Mouse (Mus musculus) MEL (cell line): Measurements from ENCODE around the gene Bcas3. TPM values are rescaled to one million over a fixed set of nuclear protein-coding genes. Genes with fewer than 3 reads are reported as not detected.

Experiments used
- DNase-seq: peaks from one replicate; pipeline ENCODE4 v3.0.0; 2011; ENCODE audit warnings: low read depth, low spot score
- H3K27ac ChIP-seq: 2 replicates; pipeline ENCODE4 v1.5.1; 2012; ENCODE audit warnings: low read depth, mild to moderate bottlenecking, control low read depth, low read length, moderate library complexity; ENCODE audit not compliant: control insufficient read depth
- H3K27me3 ChIP-seq, 2 experiments: fragments of 150-350 bp in 1 of 2; sonication (generic) in 1 of 2; 2 replicates each; pipeline ENCODE4 v1.6.1; 2012; ENCODE audit warnings: low read length in 2 of 2, mild to moderate bottlenecking in 2 of 2, improper control_type of control experiment in 1 of 2, moderate library complexity in 1 of 2; ENCODE audit not compliant: insufficient read depth in 2 of 2, control insufficient read depth in 1 of 2
- H3K36me3 ChIP-seq, 2 experiments: 2 replicates each; pipeline ENCODE4 v1.6.1; 2012 to 2014; ENCODE audit warnings: low read length in 2 of 2, improper control_type of control experiment in 1 of 2, inconsistent platforms in 1 of 2, mild to moderate bottlenecking in 1 of 2; ENCODE audit not compliant: insufficient read depth in 2 of 2, control insufficient read depth in 1 of 2
- H3K4me1 ChIP-seq, 2 experiments: fragments of 150-350 bp in 1 of 2; sonication (generic) in 1 of 2; 2 replicates each; pipeline ENCODE4 v1.6.1; 2012; ENCODE audit warnings: low read length in 2 of 2, improper control_type of control experiment in 1 of 2, mild to moderate bottlenecking in 1 of 2; ENCODE audit not compliant: insufficient read depth in 2 of 2, control insufficient read depth in 1 of 2
- H3K4me3 ChIP-seq, 2 experiments: fragments of 150-350 bp in 1 of 2; sonication (generic) in 1 of 2; 2 replicates each; pipeline ENCODE4 v1.5.1; 2012; ENCODE audit warnings: low read depth in 2 of 2, low read length in 2 of 2, mild to moderate bottlenecking in 2 of 2, moderate library complexity in 2 of 2, control low read depth in 1 of 2, improper control_type of control experiment in 1 of 2; ENCODE audit not compliant: control insufficient read depth in 1 of 2, insufficient read depth in 1 of 2
- H3K79me2 ChIP-seq: 2 replicates; pipeline ENCODE4 v1.6.1; 2012; ENCODE audit warnings: mild to moderate bottlenecking, low read length, moderate library complexity; ENCODE audit not compliant: control insufficient read depth, poor library complexity, insufficient read depth
- H3K9ac ChIP-seq: 2 replicates; pipeline ENCODE4 v1.6.1; 2012; ENCODE audit warnings: low read depth, mild to moderate bottlenecking, control low read depth, low read length, moderate library complexity; ENCODE audit not compliant: control insufficient read depth, poor library complexity, severe bottlenecking
- H3K9me3 ChIP-seq: fragments of 150-350 bp; sonication (generic); replicated peaks from 2 replicates; pipeline ENCODE4 v1.6.1; 2012; ENCODE audit warnings: mild to moderate bottlenecking, low read length, improper control_type of control experiment, moderate library complexity; ENCODE audit not compliant: insufficient read depth
- CTCF ChIP-seq, 3 experiments: IDR thresholded peaks in 2 of 3; conservative IDR thresholded peaks in 1 of 3; 2 replicates each; pipeline ENCODE4 v1.5.1; 2011 to 2012; ENCODE audit warnings: low read length in 3 of 3, low read depth in 2 of 3, mild to moderate bottlenecking in 2 of 3, improper control_type of control experiment in 1 of 3, inconsistent platforms in 1 of 3, mixed read lengths in 1 of 3, moderate library complexity in 1 of 3; ENCODE audit not compliant: control insufficient read depth in 1 of 3, insufficient read depth in 1 of 3, poor library complexity in 1 of 3, severe bottlenecking in 1 of 3
- ELF1 ChIP-seq: IDR thresholded peaks from 2 replicates; pipeline ENCODE4 v1.6.1; 2014; ENCODE audit warnings: low read depth, mild to moderate bottlenecking, inconsistent platforms, low read length, improper control_type of control experiment, moderate library complexity
- GABPA ChIP-seq: IDR thresholded peaks from 2 replicates; pipeline ENCODE4 v1.6.1; 2012; ENCODE audit warnings: low read depth, mild to moderate bottlenecking, inconsistent platforms, low read length, improper control_type of control experiment, moderate library complexity
- GATA1 ChIP-seq: IDR thresholded peaks from 2 replicates; pipeline ENCODE4 v1.6.1; 2011; ENCODE audit warnings: low read depth, low read length, improper control_type of control experiment
- JUND ChIP-seq: IDR thresholded peaks from 2 replicates; pipeline ENCODE4 v1.6.1; 2011; ENCODE audit warnings: low read depth, mild to moderate bottlenecking, improper control_type of control experiment, low read length
- KAT2A ChIP-seq: conservative IDR thresholded peaks from 2 replicates; pipeline ENCODE4 v1.6.1; 2012; ENCODE audit warnings: low read depth, low read length, improper control_type of control experiment, inconsistent platforms
- MAFK ChIP-seq: IDR thresholded peaks from 2 replicates; pipeline ENCODE4 v1.6.1; 2011; ENCODE audit warnings: low read depth, mild to moderate bottlenecking, low read length, improper control_type of control experiment, borderline replicate concordance
- MAX ChIP-seq: IDR thresholded peaks from 2 replicates; pipeline ENCODE4 v1.6.1; 2011; ENCODE audit warnings: low read length, improper control_type of control experiment
- MAZ ChIP-seq: IDR thresholded peaks from 2 replicates; pipeline ENCODE4 v1.6.1; 2012; ENCODE audit warnings: low read depth, mild to moderate bottlenecking, inconsistent platforms, low read length, improper control_type of control experiment
- MXI1 ChIP-seq: IDR thresholded peaks from 2 replicates; pipeline ENCODE4 v1.6.1; 2011; ENCODE audit warnings: mild to moderate bottlenecking, low read depth, low read length, improper control_type of control experiment
- MYB ChIP-seq: IDR thresholded peaks from 2 replicates; pipeline ENCODE4 v1.6.1; 2011; ENCODE audit warnings: mild to moderate bottlenecking, low read depth, low read length, improper control_type of control experiment
- MYC ChIP-seq: IDR thresholded peaks from 2 replicates; pipeline ENCODE4 v1.6.1; 2011; ENCODE audit warnings: low read depth, mild to moderate bottlenecking, low read length, improper control_type of control experiment, moderate library complexity
- NELFE ChIP-seq: IDR thresholded peaks from 2 replicates; pipeline ENCODE4 v1.6.1; 2011; ENCODE audit warnings: low read depth, low read length, improper control_type of control experiment
- NRF1 ChIP-seq: IDR thresholded peaks from 2 replicates; pipeline ENCODE4 v1.6.1; 2014; ENCODE audit warnings: low read depth, mild to moderate bottlenecking, inconsistent platforms, low read length, improper control_type of control experiment, moderate library complexity; ENCODE audit not compliant: poor library complexity, insufficient read depth, severe bottlenecking
- POLR2AphosphoS2 ChIP-seq: IDR thresholded peaks from 2 replicates; pipeline ENCODE4 v1.6.1; 2011; ENCODE audit warnings: low read length, improper control_type of control experiment
- RAD21 ChIP-seq: IDR thresholded peaks from 2 replicates; pipeline ENCODE4 v1.6.1; 2011; ENCODE audit warnings: mild to moderate bottlenecking, low read depth, low read length, improper control_type of control experiment
- SIN3A ChIP-seq: IDR thresholded peaks from 2 replicates; pipeline ENCODE4 v1.6.1; 2012; ENCODE audit warnings: low read length, improper control_type of control experiment, inconsistent platforms
- SMC3 ChIP-seq: IDR thresholded peaks from 2 replicates; pipeline ENCODE4 v1.6.1; 2011; ENCODE audit warnings: low read depth, low read length, improper control_type of control experiment
- TAL1 ChIP-seq: IDR thresholded peaks from 2 replicates; pipeline ENCODE4 v1.6.1; 2012; ENCODE audit warnings: mild to moderate bottlenecking, inconsistent platforms, low read length, moderate library complexity, mixed read lengths
- TBP ChIP-seq: IDR thresholded peaks from 2 replicates; pipeline ENCODE4 v1.8.0; 2011; ENCODE audit warnings: low read depth, low read length, improper control_type of control experiment
- UBTF ChIP-seq: IDR thresholded peaks from 2 replicates; pipeline ENCODE4 v1.6.1; 2012; ENCODE audit warnings: low read depth, mild to moderate bottlenecking, inconsistent platforms, low read length, improper control_type of control experiment, moderate library complexity, borderline replicate concordance; ENCODE audit not compliant: insufficient read depth
- USF1 ChIP-seq: IDR thresholded peaks from 2 replicates; pipeline ENCODE4 v1.6.1; 2014; ENCODE audit warnings: low read depth, mild to moderate bottlenecking, inconsistent platforms, low read length, improper control_type of control experiment, moderate library complexity
- USF2 ChIP-seq, 2 experiments: IDR thresholded peaks; 2 replicates each; pipeline ENCODE4 v1.6.1; 2011 to 2012; ENCODE audit warnings: improper control_type of control experiment in 2 of 2, low read length in 2 of 2, borderline replicate concordance in 1 of 2, inconsistent platforms in 1 of 2, low read depth in 1 of 2, mild to moderate bottlenecking in 1 of 2; ENCODE audit not compliant: insufficient read depth in 1 of 2
- ZC3H11A ChIP-seq: IDR thresholded peaks from 2 replicates; pipeline ENCODE4 v1.6.1; 2012; ENCODE audit warnings: low read depth, mild to moderate bottlenecking, inconsistent platforms, low read length, improper control_type of control experiment
- polyA plus RNA-seq, 2 experiments: library from polyadenylated mRNA; stranded (reverse) in 1 of 2; unstranded in 1 of 2; fragments of >175 nt in 1 of 2; fragments of >200 nt in 1 of 2; gene quantifications; 2 replicates each; pipeline versions ENCODE4 v1.2.1 to v1.2.4; 2012; ENCODE audit warnings: low replicate concordance in 2 of 2, low read depth in 1 of 2; ENCODE audit not compliant: insufficient read length in 2 of 2, insufficient read depth in 1 of 2, missing spikeins in 1 of 2
- total RNA-seq: library from RNA; depleted of rRNA; stranded (reverse); fragments of 300-350 nt; gene quantifications from 2 replicates; pipeline ENCODE4 v1.2.3, GENCODE M21; 2012

Gene Bcas3
- total and polyA plus RNA-seq, 3 experiments, result 8.6 to 14.7 TPM; not detected in 1

- Histone ChIP-seq H3K4me1 (no peaks in the 10 kb centered on the region), H3K27ac (no peak overlapping the region), H3K79me2 (no peaks in the 10 kb centered on the region), H3K4me3 (no peak overlapping the region), H3K9me3 (no peaks in the 10 kb centered on the region), H3K27me3 (no peaks in the 10 kb centered on the region), H3K9ac (no peak overlapping the region), H3K36me3 (no peaks in the 10 kb centered on the region)
- TF ChIP-seq JUND, result no peak
- no peak for TF ChIP-seq MAZ
- no peak for TF ChIP-seq MYB
- no peak for TF ChIP-seq KAT2A
- no peak for TF ChIP-seq ELF1
- TF ChIP-seq POLR2AphosphoS2, result no peak
- TF ChIP-seq UBTF, result no peak
- TF ChIP-seq NRF1, result no peak
- no peak for TF ChIP-seq RAD21
- no peak for TF ChIP-seq GATA1
- no peak for TF ChIP-seq NELFE
- no peak for TF ChIP-seq MAX
- TF ChIP-seq USF2 (IDR thresholded peaks at IDR 0.05; ENCODE audit: borderline replicate concordance in 1 of 2, insufficient read depth in 1 of 2, low read depth in 1 of 2, low read length in 2 of 2), result no peak
- no peak for DNase-seq
These were observed 117.5 kb downstream of the Bcas3 start for GRCm38 (mm10) chr11:85470508-85470907.

- no peak for TF ChIP-seq MAZ
- Histone ChIP-seq H3K79me2 (no peaks in the 10 kb centered on the region), H3K4me3 (no peak overlapping the region), H3K27ac (no peak overlapping the region), H3K27me3 (no peaks in the 10 kb centered on the region), H3K4me1 (no peaks in the 10 kb centered on the region), H3K9ac (no peak overlapping the region), H3K9me3 (no peaks in the 10 kb centered on the region), H3K36me3 (no peaks in the 10 kb centered on the region)
- DNase-seq, result no peak
These were observed 121.4 kb downstream of the Bcas3 start for GRCm38 (mm10) chr11:85474326-85474725.

- Histone ChIP-seq H3K4me3 (no peak overlapping the region), H3K9me3 (no peaks in the 10 kb centered on the region), H3K27me3 (no peaks in the 10 kb centered on the region), H3K9ac (no peak overlapping the region), H3K27ac (no peak overlapping the region), H3K79me2 (no peaks in the 10 kb centered on the region), H3K36me3 (no peaks in the 10 kb centered on the region), H3K4me1 (no peaks in the 10 kb centered on the region)
- peak; percentile 87 for DNase-seq
- peak; percentile 39; the same call in 1 of the 2 replicates for TF ChIP-seq USF1
- peak; percentile 98 for TF ChIP-seq MYC
- peak; percentile 93 for TF ChIP-seq MAX
- TF ChIP-seq TAL1, result no peak
- TF ChIP-seq MAFK, result no peak
- peak; percentile 67 for TF ChIP-seq ZC3H11A
- TF ChIP-seq GABPA, result no peak
- peak; percentile 71; the same call in 1 of the 2 replicates for TF ChIP-seq TBP
- peak; percentile 80 for TF ChIP-seq SMC3
- TF ChIP-seq SIN3A, result 0 out of 2 replicates have a peak, but pooled peaks have one; percentile 45
- TF ChIP-seq RAD21, result peak; percentile 63
- peak; percentile 75 to 86 (median 76) for TF ChIP-seq CTCF (IDR thresholded peaks at IDR 0.05 in 2 of 3, conservative IDR thresholded peaks at IDR 0.05 in 1 of 3; ENCODE audit: control insufficient read depth in 1 of 3, insufficient read depth in 1 of 3, low read depth in 2 of 3, low read length in 3 of 3, poor library complexity in 1 of 3, severe bottlenecking in 1 of 3)
- peak; percentile 78 for TF ChIP-seq MXI1
These were observed 129.9 kb downstream of the Bcas3 start for GRCm38 (mm10) chr11:85482737-85483467.
